Mouse (Mus musculus) lung, embryonic 16.5 days (tissue): ENCODE results near the gene Uqcr11. TPM values are rescaled to one million over a fixed set of nuclear protein-coding genes. Genes with fewer than 3 reads are reported as not detected.

Experiments used
- ATAC-seq: fragments of 200-750 bp; cut with Nextera tagmentation; 2 replicates; pipeline ENCODE4 v1.8.0; 2017; ENCODE audit warnings: low read depth, mild to moderate bottlenecking, moderate library complexity
- H3K27ac ChIP-seq: fragments of 300-500 bp; sonication (generic); 2 replicates; pipeline ENCODE4 v1.5.1; 2014; ENCODE audit warnings: mild to moderate bottlenecking, control low read depth, low read length
- H3K27me3 ChIP-seq: fragments of 300-500 bp; sonication (generic); 2 replicates; pipeline ENCODE4 v1.6.1; 2014; ENCODE audit warnings: low read depth, low read length, mixed read lengths; ENCODE audit not compliant: control insufficient read depth, insufficient read depth
- H3K36me3 ChIP-seq: fragments of 300-500 bp; sonication (generic); 2 replicates; pipeline ENCODE4 v1.6.1; 2014; ENCODE audit warnings: low read length; ENCODE audit not compliant: control insufficient read depth, insufficient read depth
- H3K4me1 ChIP-seq: fragments of 300-500 bp; sonication (generic); replicated peaks from 2 replicates; pipeline ENCODE4 v1.6.1; 2014; ENCODE audit warnings: low read length, mixed read lengths; ENCODE audit not compliant: control insufficient read depth, insufficient read depth
- H3K4me2 ChIP-seq: fragments of 300-500 bp; sonication (generic); 2 replicates; pipeline ENCODE4 v1.6.1; 2014; ENCODE audit warnings: low read depth, low read length, control low read depth
- H3K4me3 ChIP-seq: fragments of 300-500 bp; sonication (generic); 2 replicates; pipeline ENCODE4 v1.5.1; 2014; ENCODE audit warnings: mild to moderate bottlenecking, low read length, control low read depth
- H3K9ac ChIP-seq: fragments of 300-500 bp; sonication (generic); 2 replicates; pipeline ENCODE4 v1.6.1; 2014; ENCODE audit warnings: low read length, control low read depth
- H3K9me3 ChIP-seq: fragments of 300-500 bp; sonication (generic); 2 replicates; pipeline ENCODE4 v1.6.1; 2016; ENCODE audit warnings: low read length; ENCODE audit not compliant: control insufficient read depth
- WGBS: fragments of 180-500 bp; shearing (Covaris S2); extraction: QIAGEN DNeasy Blood & Tissue Kit; methylation state at CpG from one replicate; pipeline ENCODE4 v1.1.7; 2014; 5-methylcytosine and 5-hydroxymethylcytosine counted together
- polyA plus RNA-seq: library from polyadenylated mRNA; unstranded; fragments of >200 nt; fragmentation: Nextera tagmentation; extraction: Ambion mirVana; gene quantifications from 2 replicates; pipeline ENCODE4 v1.2.1, GENCODE M21; 2015

The Uqcr11 gene
- polyA plus RNA-seq, 1 experiment from 2014 or later, result 618 TPM

- Histone ChIP-seq H3K9ac (no peak overlapping the region), H3K36me3 (peaks cover 4% of the 10 kb centered on the region), H3K27me3 (no peaks in the 10 kb centered on the region), H3K4me3 (no peak overlapping the region), H3K4me1 (peaks cover 5% of the 10 kb centered on the region), H3K9me3 (no peaks in the 10 kb centered on the region), H3K4me2 (no peak overlapping the region), H3K27ac (no peak overlapping the region)
- peak; percentile 64 for ATAC-seq
- 2% methylated on average over 7 of the region's 7 CpGs for WGBS
These were observed 30.5 kb downstream of the Uqcr11 start for GRCm38 (mm10) chr10:80376160-80376559.

GRCm38 (mm10) chr10:80374063-80374462 is 32.6 kb downstream of the Uqcr11 start:
- H3K9me3 ChIP-seq, result no peaks in the 10 kb centered on the region
- no peaks in the 10 kb centered on the region for H3K27me3 ChIP-seq
- no peak overlapping the region for H3K4me3 ChIP-seq
- H3K4me2 ChIP-seq, result no peak overlapping the region
- H3K27ac ChIP-seq, result no peak overlapping the region
- 0 out of 2 replicates have a peak, but pooled peaks have one; percentile 34 for ATAC-seq
- 27% methylated on average over 6 of the region's 6 CpGs for WGBS
- peaks cover 5% of the 10 kb centered on the region for H3K4me1 ChIP-seq
- no peak overlapping the region for H3K9ac ChIP-seq
- H3K36me3 ChIP-seq, result no peaks in the 10 kb centered on the region

GRCm38 (mm10) chr10:80372706-80373105 is 33.9 kb downstream of the Uqcr11 start:
- H3K27ac ChIP-seq, result no peak overlapping the region
- no peak overlapping the region for H3K4me3 ChIP-seq
- no peaks in the 10 kb centered on the region for H3K27me3 ChIP-seq
- H3K36me3 ChIP-seq, result no peaks in the 10 kb centered on the region
- 83% methylated on average over 6 of the region's 6 CpGs for WGBS
- H3K4me2 ChIP-seq, result no peak overlapping the region
- peaks cover 5% of the 10 kb centered on the region for H3K4me1 ChIP-seq
- ATAC-seq, result no peak
- H3K9ac ChIP-seq, result no peak overlapping the region
- H3K9me3 ChIP-seq, result no peaks in the 10 kb centered on the region; the same call in 1 of the 2 replicates

GRCm38 (mm10) chr10:80371983-80372382 is 34.6 kb downstream of the Uqcr11 start:
- 48% methylated on average over 9 of the region's 9 CpGs for WGBS
- no peaks in the 10 kb centered on the region; the same call in 1 of the 2 replicates for H3K9me3 ChIP-seq
- H3K27me3 ChIP-seq, result no peaks in the 10 kb centered on the region
- no peaks in the 10 kb centered on the region for H3K36me3 ChIP-seq
- H3K4me2 ChIP-seq, result peak overlapping the region; percentile 37
- peaks cover 5% of the 10 kb centered on the region for H3K4me1 ChIP-seq
- H3K27ac ChIP-seq, result no peak overlapping the region; the same call in 1 of the 2 replicates
- no peak overlapping the region for H3K4me3 ChIP-seq
- H3K9ac ChIP-seq, result no peak overlapping the region
- ATAC-seq, result no peak

GRCm38 (mm10) chr10:80371411-80371966 is 35.1 kb downstream of the Uqcr11 start:
- Histone ChIP-seq H3K27me3 (no peaks in the 10 kb centered on the region), H3K9ac (0 out of 2 replicates have a peak overlapping the region, but pooled peaks have one; percentile 37), H3K4me3 (peak overlapping the region; percentile 38), H3K4me2 (peak overlapping the region; percentile 37), H3K4me1 (peaks cover 5% of the 10 kb centered on the region), H3K9me3 (no peaks in the 10 kb centered on the region; the same call in 1 of the 2 replicates), H3K27ac (no peak overlapping the region; the same call in 1 of the 2 replicates), H3K36me3 (no peaks in the 10 kb centered on the region)
- peak; percentile 69 for ATAC-seq
- WGBS, result 3% methylated on average over 12 of the region's 12 CpGs

GRCm38 (mm10) chr10:80369995-80370747 is 36.5 kb downstream of the Uqcr11 start:
- no peak overlapping the region for H3K4me2 ChIP-seq
- H3K27me3 ChIP-seq, result no peaks in the 10 kb centered on the region; the same call in 1 of the 2 replicates
- 69% methylated on average over 21 of the region's 21 CpGs for WGBS
- H3K9ac ChIP-seq, result no peak overlapping the region
- H3K36me3 ChIP-seq, result no peaks in the 10 kb centered on the region
- H3K9me3 ChIP-seq, result no peaks in the 10 kb centered on the region; the same call in 1 of the 2 replicates
- ATAC-seq, result no peak
- H3K4me1 ChIP-seq, result peaks cover 5% of the 10 kb centered on the region
- no peak overlapping the region for H3K4me3 ChIP-seq
- H3K27ac ChIP-seq, result no peak overlapping the region

GRCm38 (mm10) chr10:80368392-80368791 is 38.2 kb downstream of the Uqcr11 start:
- no peaks in the 10 kb centered on the region; the same call in 1 of the 2 replicates for H3K27me3 ChIP-seq
- peaks cover 5% of the 10 kb centered on the region for H3K4me1 ChIP-seq
- no peaks in the 10 kb centered on the region; the same call in 1 of the 2 replicates for H3K9me3 ChIP-seq
- no peaks in the 10 kb centered on the region for H3K36me3 ChIP-seq
- H3K4me3 ChIP-seq, result no peak overlapping the region
- ATAC-seq, result no peak
- H3K4me2 ChIP-seq, result no peak overlapping the region
- no peak overlapping the region for H3K9ac ChIP-seq
- H3K27ac ChIP-seq, result no peak overlapping the region
- 81% methylated on average over 6 of the region's 6 CpGs for WGBS

GRCm38 (mm10) chr10:80367954-80368353 is 38.7 kb downstream of the Uqcr11 start:
- Histone ChIP-seq H3K27me3 (no peaks in the 10 kb centered on the region; the same call in 1 of the 2 replicates), H3K4me3 (no peak overlapping the region), H3K9ac (no peak overlapping the region), H3K4me2 (no peak overlapping the region), H3K4me1 (peaks cover 5% of the 10 kb centered on the region), H3K36me3 (no peaks in the 10 kb centered on the region), H3K9me3 (no peaks in the 10 kb centered on the region; the same call in 1 of the 2 replicates), H3K27ac (no peak overlapping the region)
- ATAC-seq, result no peak
- 43% methylated on average over 5 of the region's 5 CpGs for WGBS

- Histone ChIP-seq H3K4me1 (no peaks in the 10 kb centered on the region), H3K4me3 (no peak overlapping the region), H3K27ac (no peak overlapping the region), H3K4me2 (no peak overlapping the region), H3K27me3 (no peaks in the 10 kb centered on the region; the same call in 1 of the 2 replicates), H3K9me3 (no peaks in the 10 kb centered on the region; the same call in 1 of the 2 replicates), H3K9ac (no peak overlapping the region), H3K36me3 (no peaks in the 10 kb centered on the region)
- 60% methylated on average over 6 of the region's 6 CpGs for whole genome bisulfite sequencing
- ATAC-seq, result no peak
These were observed 40.9 kb downstream of the Uqcr11 start for GRCm38 (mm10) chr10:80365736-80366135.
